Mouse (Mus musculus): ENCODE measurements around the gene Pkn1.

GRCm38 (mm10) chr8:83681099-83681498 is 17.9 kb downstream of the Pkn1 start:
- TF ChIP-seq CTCF (IDR thresholded peaks at IDR 0.05; ENCODE audit: control insufficient read depth, insufficient read depth, insufficient replicate concordance, low read depth, low read length): no peak
- TF ChIP-seq POLR2A (IDR thresholded peaks at IDR 0.05; ENCODE audit: control insufficient read depth, low read depth, low read length): no peak

All from testis, adult 2 months (tissue).